Mouse (Mus musculus) splenic B cell, adult 2 months (primary cell): Measurements from ENCODE around the gene Hapln1.

Source experiments
- DNase-seq: peaks from one replicate; pipeline ENCODE4 v3.0.0-alpha.2; 2011; ENCODE audit warnings: low read depth, low spot score
- H3K27me3 ChIP-seq: 2 replicates; pipeline ENCODE4 v1.6.1; 2012; ENCODE audit warnings: mild to moderate bottlenecking, low read length, moderate library complexity, mixed read lengths; ENCODE audit not compliant: control insufficient read depth, poor library complexity, insufficient read depth, severe bottlenecking
- H3K36me3 ChIP-seq: 2 replicates; pipeline ENCODE4 v1.6.1; 2012; ENCODE audit warnings: mild to moderate bottlenecking, low read length, moderate library complexity, mixed read lengths; ENCODE audit not compliant: control insufficient read depth, poor library complexity, insufficient read depth, severe bottlenecking

The Hapln1 gene

DNA sequence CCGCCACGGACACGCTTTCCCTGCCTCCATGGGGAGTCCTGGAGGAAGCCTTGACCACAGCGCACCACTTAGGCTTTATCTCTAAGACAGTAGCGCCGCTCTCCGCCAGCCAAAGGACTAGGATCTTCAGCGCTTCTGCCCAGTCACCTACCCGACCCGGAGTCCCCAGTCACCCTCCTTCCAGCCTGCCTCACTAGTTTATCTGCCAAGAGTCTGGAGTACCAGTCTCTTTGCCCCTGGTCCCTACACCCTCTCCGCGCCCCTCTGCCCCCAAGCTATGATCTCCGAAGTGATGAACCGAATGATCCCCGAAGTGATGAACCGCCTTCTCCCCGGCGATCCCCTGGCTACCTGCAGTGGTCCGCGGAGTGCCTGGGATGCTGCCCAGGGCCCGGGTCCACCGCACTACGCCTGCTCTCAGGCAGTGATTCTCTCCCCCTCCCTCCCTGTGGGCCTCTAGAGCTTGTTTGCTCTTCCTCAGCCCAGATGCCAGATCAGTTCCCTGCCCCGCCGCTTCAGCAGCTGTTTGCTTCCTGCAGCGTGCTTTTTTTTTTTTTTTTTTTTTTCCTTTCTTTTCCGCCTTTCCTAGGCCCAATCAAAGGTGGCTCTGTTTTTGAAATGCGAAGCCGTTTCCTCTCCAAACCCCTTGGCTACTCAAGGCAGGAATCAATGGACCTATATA, at the start of gene Hapln1:
Gene Hapln1, plus strand, starts transcription at position 592 of the 682 bp plus-strand sequence.
- no peak for DNase-seq
- no peaks in the 10 kb centered on the region for H3K27me3 ChIP-seq

DNA sequence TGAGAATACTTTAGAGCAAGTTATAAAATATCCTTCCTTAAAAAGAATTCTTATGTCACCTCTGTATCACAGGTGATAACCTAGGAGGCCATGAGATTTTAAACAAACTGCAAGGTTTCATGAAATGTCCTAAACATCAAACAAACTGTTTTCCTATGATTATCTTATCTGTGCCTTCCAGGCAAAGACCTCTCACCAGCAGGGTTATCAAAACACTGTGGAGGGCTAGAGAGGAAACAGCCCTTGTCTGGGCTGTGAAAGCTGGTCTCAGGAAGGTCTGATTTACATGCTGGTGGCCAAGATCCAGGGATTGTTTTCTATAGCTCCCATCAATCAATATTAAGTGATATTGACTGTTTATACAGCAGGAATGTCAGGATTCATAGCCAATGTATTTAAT, 46.4 kb upstream of the Hapln1 start:
- H3K27me3 ChIP-seq, result no peaks in the 10 kb centered on the region
- no peak for DNase-seq
- no peaks in the 10 kb centered on the region for H3K36me3 ChIP-seq

More for the DNA sequence above, at the start of gene Hapln1:
- H3K36me3 ChIP-seq, result no peaks in the 10 kb centered on the region

DNA sequence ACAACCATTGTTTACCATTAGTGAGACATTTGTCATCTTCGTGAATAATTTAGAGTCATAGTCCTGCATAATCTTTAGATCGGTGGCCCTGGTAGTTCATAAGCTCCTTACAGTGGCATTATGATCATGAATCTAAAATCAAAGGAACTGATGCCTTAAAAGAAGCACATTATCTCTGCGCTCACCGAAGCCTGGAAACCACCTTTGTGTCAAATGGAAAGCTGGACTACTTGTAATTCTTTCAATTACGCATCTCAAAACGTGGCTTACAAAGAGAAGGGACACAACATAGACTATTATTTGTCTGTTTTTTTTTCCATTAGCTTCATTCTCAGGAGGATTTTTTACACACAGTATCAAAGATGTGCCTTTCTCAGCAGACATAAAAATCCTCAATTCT, 45.9 kb upstream of the Hapln1 start:
- Histone ChIP-seq H3K36me3 (no peaks in the 10 kb centered on the region), H3K27me3 (no peaks in the 10 kb centered on the region)
- DNase-seq, result no peak

DNA sequence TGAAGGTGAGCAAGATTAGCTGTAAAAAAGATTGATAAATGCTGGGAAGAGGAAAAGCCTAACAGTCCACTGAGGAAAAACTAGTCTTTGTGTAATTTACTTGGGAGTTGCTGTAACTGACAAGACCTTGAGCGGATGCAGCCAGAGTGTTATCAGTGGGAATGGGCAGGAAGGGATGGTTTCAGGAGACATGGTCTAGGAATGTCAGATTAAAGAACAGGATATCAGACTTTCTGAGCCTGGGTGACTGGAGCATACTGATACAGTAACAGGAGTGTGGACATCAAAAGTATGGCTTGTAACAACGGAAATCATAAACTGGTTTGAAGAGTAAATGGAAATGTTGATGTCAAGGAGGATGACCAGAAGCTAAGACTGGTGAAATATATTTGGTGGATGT, 43.0 kb upstream of the Hapln1 start:
- no peaks in the 10 kb centered on the region for H3K36me3 ChIP-seq
- no peaks in the 10 kb centered on the region for H3K27me3 ChIP-seq
- DNase-seq, result no peak

DNA sequence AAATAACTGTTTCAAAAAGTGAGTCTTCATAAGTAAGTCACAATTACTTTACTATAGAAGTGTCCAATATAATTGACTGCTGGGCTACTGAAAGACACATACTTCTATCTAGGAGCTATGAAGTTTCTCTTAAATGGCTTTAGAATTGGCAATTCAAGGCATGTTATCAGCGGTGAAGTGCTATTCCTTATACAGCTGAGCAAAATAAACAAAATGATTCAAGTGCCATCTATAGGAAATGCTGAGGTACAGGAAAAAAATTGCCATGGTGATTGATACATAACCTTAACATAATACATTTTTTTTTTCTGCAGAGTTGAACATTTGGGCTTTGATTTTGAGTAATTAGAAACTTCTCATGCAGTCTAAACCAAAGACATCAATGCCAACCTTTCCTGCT, 40.2 kb upstream of the Hapln1 start:
- Histone ChIP-seq H3K36me3 (no peaks in the 10 kb centered on the region), H3K27me3 (no peaks in the 10 kb centered on the region)
- DNase-seq, result no peak

DNA sequence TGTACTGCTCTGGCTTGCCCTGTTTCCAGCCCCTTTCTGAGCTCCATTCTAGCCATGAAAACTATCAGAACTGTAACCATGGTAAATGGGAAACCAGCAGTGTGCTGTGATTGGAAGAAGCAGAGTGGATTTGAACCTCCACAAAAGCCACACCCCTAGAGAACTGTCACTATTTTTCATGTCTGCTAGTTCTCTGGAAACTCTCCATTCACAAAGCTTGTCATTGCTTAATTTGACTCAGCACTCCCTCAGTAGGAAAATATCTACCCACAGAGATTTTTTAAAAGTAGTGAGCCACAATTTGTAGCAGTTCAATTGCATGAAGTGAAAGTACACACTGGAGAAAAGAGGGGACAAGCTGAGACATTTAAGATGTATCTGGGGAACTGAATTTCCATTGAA, 18.1 kb upstream of the Hapln1 start:
- DNase-seq, result no peak
- Histone ChIP-seq H3K27me3 (no peaks in the 10 kb centered on the region), H3K36me3 (no peaks in the 10 kb centered on the region)

DNA sequence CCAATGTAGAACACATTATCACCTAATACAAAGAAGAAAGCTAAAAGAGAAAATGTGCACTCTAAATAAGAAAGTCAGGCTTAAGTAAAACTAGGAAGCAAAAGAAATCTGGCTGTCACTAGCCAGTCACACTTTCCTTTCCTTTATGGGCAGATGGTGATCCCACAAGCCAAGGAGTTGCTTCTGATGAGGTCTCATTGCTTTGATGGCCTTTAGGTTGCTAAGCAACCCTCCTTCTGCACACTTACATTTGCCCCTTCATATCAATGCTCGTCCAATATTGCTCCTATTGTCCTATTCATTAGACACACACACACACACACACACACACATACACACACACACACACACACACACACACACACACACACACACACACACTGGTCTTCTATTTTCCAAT, 10.9 kb upstream of the Hapln1 start:
- Histone ChIP-seq H3K27me3 (no peaks in the 10 kb centered on the region), H3K36me3 (no peaks in the 10 kb centered on the region)
- no peak for DNase-seq

DNA sequence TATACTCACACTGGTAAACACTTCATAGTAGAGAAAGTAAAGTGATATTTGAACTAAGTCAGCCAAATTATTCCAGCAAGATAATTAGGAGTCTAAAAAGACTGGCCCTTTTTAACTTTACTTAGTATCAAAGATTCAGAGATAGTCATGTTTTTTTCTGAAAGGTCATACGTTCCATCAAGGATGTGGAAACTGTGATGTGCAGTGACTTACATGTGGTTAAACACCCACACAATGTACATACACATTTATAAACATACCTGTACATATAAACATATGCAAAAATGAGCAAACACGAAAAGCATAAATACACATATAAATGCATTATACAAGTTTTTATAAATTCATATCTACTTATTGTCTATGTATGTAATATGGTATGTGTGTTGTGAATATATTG, 9.2 kb upstream of the Hapln1 start:
- no peaks in the 10 kb centered on the region for H3K27me3 ChIP-seq
- H3K36me3 ChIP-seq, result no peaks in the 10 kb centered on the region
- no peak for DNase-seq

DNA sequence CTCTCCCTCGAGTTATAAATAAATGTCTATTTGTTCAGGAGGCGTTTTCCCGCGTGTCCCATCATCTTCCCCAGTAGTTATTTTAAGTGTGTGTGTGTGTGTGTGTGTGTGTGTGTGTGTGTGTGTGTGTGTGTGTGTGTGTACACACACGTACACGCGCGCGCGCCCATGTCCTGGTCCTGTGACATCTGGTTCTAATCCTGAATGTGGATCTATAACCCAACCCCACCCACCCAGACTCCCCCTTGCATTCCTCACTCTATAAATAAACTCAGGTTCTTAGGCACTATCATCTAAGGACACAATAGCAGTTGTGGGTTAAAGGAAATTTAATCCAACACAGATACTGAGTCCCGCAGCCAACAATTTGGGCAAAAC, 280 bp downstream of the Hapln1 start:
- DNase-seq, result no peak
- H3K36me3 ChIP-seq, result no peaks in the 10 kb centered on the region
- H3K27me3 ChIP-seq, result no peaks in the 10 kb centered on the region

DNA sequence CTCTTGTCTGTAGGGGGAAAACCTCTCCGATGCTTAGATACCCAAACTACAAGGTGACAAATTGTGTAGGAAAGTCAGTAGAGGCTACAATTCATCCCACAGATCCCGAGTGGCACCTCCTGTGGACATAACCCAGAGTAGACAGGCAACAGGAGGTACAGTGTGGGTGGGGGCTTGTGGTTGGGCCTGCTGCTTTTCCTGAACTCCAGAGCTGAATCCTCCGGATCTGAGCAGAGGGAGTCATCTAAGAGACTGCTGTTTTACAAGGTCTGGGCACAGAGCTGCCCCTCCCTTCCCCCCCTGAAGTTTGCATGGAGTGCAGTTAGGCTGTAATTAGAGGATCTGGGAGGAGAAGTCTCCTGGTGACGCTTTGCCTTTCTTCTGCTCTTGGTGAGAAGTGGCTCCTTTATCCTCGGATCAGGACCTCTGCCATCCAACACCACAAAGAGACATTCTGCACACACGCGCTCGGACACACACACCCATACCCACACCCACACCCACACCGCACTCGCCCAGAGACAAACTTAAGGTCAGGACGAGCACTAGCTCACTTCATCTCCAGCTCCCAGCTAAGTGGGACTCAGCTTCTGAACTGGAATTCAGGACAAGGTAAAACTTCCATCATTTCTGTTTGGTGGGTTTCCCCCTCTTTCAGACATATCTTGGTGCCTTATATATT, 846 bp downstream of the Hapln1 start:
- Histone ChIP-seq H3K36me3 (no peaks in the 10 kb centered on the region), H3K27me3 (no peaks in the 10 kb centered on the region)
- DNase-seq, result no peak

DNA sequence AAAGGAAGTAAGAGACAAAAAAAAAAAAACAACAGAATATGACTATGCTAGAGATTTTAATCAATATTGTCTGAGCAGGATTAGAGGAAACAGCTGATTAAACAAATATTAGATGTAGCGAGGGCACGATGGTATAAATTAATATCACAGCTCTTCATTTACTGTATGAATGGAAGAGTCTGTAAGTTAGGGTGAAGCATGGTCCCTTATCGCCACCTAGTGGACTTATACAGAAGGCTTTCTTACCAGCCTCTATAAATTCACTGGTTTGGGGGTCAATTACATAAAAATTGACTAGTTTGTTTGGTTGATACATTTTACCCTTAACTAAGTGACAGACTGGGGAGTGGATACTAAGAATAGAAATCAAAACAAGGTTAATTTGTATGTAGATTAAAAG, 3.4 kb downstream of the Hapln1 start:
- H3K36me3 ChIP-seq, result no peaks in the 10 kb centered on the region
- DNase-seq, result peak; percentile 72
- no peaks in the 10 kb centered on the region for H3K27me3 ChIP-seq

DNA sequence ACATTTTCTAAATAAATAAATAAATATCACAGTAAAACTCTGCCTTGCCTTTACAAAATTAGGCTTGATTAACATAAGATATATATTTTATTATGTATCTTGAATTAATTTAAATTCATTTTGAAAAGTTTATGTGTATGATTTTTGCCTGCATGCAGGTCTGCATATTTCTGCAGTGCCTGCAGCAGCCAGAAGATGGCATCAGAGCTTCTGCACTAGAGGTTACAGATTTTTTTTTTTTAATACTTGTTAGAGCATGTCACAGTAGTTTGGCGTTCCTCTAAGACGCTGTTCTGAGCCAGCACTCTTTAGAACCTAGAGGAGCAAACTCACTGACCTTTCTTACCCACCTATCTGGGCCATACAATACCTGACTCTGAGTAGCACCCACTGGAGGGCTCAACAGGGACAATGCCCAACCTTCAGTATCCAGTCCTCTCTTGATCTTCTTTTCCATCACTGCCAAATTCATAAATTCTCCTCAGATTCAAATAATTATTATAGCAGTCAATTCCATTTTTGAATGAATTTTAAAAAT, 8.7 kb downstream of the Hapln1 start:
- DNase-seq, result peak; percentile 33
- Histone ChIP-seq H3K27me3 (no peaks in the 10 kb centered on the region), H3K36me3 (no peaks in the 10 kb centered on the region)

DNA sequence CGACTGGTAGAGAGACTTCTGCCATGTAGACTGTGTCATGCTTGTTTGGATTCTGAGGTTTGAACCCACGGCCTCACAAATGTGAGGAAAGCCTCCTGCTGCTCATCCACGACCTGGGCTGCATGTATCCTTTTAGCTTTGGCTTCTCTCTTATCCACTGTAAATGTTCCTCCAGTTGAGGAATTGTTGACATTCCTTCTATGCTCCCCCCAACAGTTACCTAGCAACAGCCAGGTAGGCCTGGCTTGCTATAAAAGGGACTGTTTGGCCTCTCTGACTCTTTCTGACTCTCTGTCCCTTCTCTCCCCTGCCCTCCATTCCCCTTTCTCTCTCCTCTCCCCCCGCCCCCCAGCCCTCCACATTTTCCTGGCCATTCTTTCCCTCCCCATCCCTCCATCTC, 9.9 kb downstream of the Hapln1 start:
- Histone ChIP-seq H3K36me3 (no peaks in the 10 kb centered on the region), H3K27me3 (no peaks in the 10 kb centered on the region)
- DNase-seq, result no peak

DNA sequence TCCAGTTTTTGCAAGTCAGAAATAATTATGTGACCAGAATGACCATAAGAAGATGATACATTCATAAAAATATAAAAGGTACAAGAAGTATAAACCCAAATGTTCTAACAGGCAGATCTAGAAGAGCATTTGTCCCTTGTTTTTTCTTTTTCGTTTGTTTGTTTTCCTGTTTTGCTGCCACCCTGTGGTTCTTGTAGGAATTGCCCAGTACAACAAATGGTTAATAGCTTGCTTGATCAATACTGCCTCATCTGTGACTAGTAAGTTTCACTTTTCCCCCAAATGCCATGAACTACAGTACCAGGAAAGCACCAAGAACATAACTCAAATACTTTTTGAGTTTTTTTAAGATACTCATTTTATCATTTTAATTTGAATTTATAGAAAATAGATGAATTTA, 11.9 kb downstream of the Hapln1 start:
- peak; percentile 12 for DNase-seq
- no peaks in the 10 kb centered on the region for H3K36me3 ChIP-seq
- no peaks in the 10 kb centered on the region for H3K27me3 ChIP-seq

DNA sequence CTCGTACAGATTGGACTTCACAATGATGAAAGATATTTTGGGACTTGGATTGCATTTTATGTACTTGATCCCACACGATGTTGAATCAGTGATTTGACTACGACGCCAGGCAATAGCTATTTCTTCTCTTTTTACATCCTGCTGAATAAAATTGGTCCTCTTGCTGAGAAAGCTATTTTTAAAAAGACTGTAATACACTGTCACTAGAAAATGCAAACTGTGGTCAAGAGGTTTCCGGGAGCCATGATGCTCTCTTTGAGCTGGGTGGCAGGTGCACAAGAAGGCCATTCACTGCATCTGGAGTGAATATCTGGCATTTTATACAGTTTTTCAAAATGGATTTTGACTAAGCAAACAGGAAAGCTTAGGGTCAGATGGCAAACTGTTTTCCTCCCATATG, 24.9 kb downstream of the Hapln1 start:
- Histone ChIP-seq H3K36me3 (no peaks in the 10 kb centered on the region), H3K27me3 (no peaks in the 10 kb centered on the region)
- no peak for DNase-seq
